Mouse (Mus musculus): ENCODE data around the gene Tmie.
"Not testable (repeated sequence)": the region's sequence is repeated elsewhere in the genome, so short reads cannot be mapped to it uniquely, and the experiment has no call there.

Gene Tmie

GRCm38 (mm10) chr9:110834411-110834810 is 45.5 kb downstream of the Tmie start, which contains the start of gene Prss45:
Gene Prss45 (plus strand): TSS chr9:110834588.
- DNase-seq, result no peak

GRCm38 (mm10) chr9:110833021-110833420 is 46.9 kb downstream of the Tmie start:
- DNase-seq, result no peak

GRCm38 (mm10) chr9:110826390-110826789 is 53.5 kb downstream of the Tmie start, which contains the start of gene Prss43:
Gene Prss43 (plus strand): TSS chr9:110826690.
- DNase-seq, result no peak

GRCm38 (mm10) chr9:110825832-110826231 is 54.1 kb downstream of the Tmie start:
- DNase-seq, result peak; percentile 5 to 10

GRCm38 (mm10) chr9:110825426-110825825 is 54.5 kb downstream of the Tmie start:
- DNase-seq, result no peak

- no peak for DNase-seq
Observed at GRCm38 (mm10) chr9:110821436-110821835, 58.5 kb downstream of the Tmie start.

GRCm38 (mm10) chr9:110820546-110820945 is 59.4 kb downstream of the Tmie start:
- not testable (repeated sequence) for DNase-seq

Measured in B cell, adult 2 months (primary cell).